19 mouse cellular contexts compared by ENCODE assay signal in genomic region chr2:177577998-177578397, GRCm38 (mm10). TPM values are rescaled to one million over a fixed set of nuclear protein-coding genes. Genes with fewer than 3 reads are reported as not detected.
DNase-seq lines count a peak whose midpoint lies in the region; TF ChIP-seq lines count a peak whose summit lies in the region.
"Not testable (repeated sequence)": the region's sequence is repeated elsewhere in the genome, so short reads cannot be mapped to it uniquely, and the experiment has no call there.
"Had no signal": no experiment of that assay in that cellular context is flagged by ENCODE, and none has a peak within 500 bp of the region (broad histone marks: within the 10 kb centered on the region; RNA-seq: fewer than 3 reads in every experiment).

Gm14406 (minus strand) TSS chr2:177578210.

- H3K27me3 ChIP-seq in CH12.LX (replicated peaks); ES-Bruce4 (ENCODE audit: control insufficient read depth, insufficient read depth, low read length, poor library complexity, severe bottlenecking): not testable (repeated sequence)

- not testable (repeated sequence) for H3K4me2 ChIP-seq in CH12.LX (ENCODE audit: insufficient read depth, low read depth, poor library complexity, severe bottlenecking)

- H3K36me3 ChIP-seq in CH12.LX (replicated peaks in 1 of 2; ENCODE audit: control insufficient read depth in 1 of 2, insufficient read depth in 1 of 2, low read length in 1 of 2); ES-Bruce4 (ENCODE audit: control insufficient read depth, insufficient read depth, low read length, poor library complexity, severe bottlenecking); ES-E14 (ENCODE audit: control insufficient read depth, insufficient read depth, low read length, poor library complexity, severe bottlenecking): not testable (repeated sequence)

- not testable (repeated sequence) for TF ChIP-seq RAD21 in CH12.LX (IDR thresholded peaks at IDR 0.05; ENCODE audit: low read depth, low read length)

- not testable (repeated sequence) for H3K27ac ChIP-seq in CH12.LX (ENCODE audit: insufficient read depth, low read depth); ES-Bruce4 (ENCODE audit: insufficient read depth, low read length); ES-E14 (ENCODE audit: insufficient read depth, low read depth, low read length, poor library complexity, severe bottlenecking)

- TF ChIP-seq EP300 in CH12.LX (IDR thresholded peaks at IDR 0.05; ENCODE audit: low read length); ES-Bruce4 (IDR thresholded peaks at IDR 0.05; ENCODE audit: insufficient read depth, low read depth, low read length): not testable (repeated sequence)

- dilution Hi-C loops in CH12.LX (cut with MboI; ENCODE audit: extremely low pct_ligation_motif_present, extremely low pct_unique_long_range_greater_than_20kb, low sequenced_read_pairs): not testable (repeated sequence)

- not testable (repeated sequence) for TF ChIP-seq CTCF in CH12.LX (conservative IDR thresholded peaks at IDR 0.05 in 1 of 2, IDR thresholded peaks at IDR 0.05 in 1 of 2; ENCODE audit: low read depth in 2 of 2, low read length in 2 of 2); ES-Bruce4 (IDR thresholded peaks at IDR 0.05; ENCODE audit: low read depth, low read length)

- not testable (repeated sequence) for H3K9me3 ChIP-seq in CH12.LX (replicated peaks; ENCODE audit: low read length); ES-Bruce4 (replicated peaks; ENCODE audit: control insufficient read depth, insufficient read depth, low read length, poor library complexity, severe bottlenecking); ES-E14 (ENCODE audit: control insufficient read depth, insufficient read depth, low read depth, low read length)

- H3K4me3 ChIP-seq in CH12.LX (replicated peaks in 1 of 3; ENCODE audit: low read depth in 2 of 3, low read length in 2 of 3, poor library complexity in 1 of 3): peak within 1 kb of the TSS in 1 of 3 experiments; percentile 48
- peak within 1 kb of the TSS; percentile 56 for H3K4me3 ChIP-seq in ES-Bruce4 (ENCODE audit: low read depth, low read length)
- H3K4me3 ChIP-seq in ES-E14 (ENCODE audit: insufficient read depth in 1 of 2, low read depth in 1 of 2, low read length in 2 of 2, poor library complexity in 1 of 2, severe bottlenecking in 1 of 2): peak within 1 kb of the TSS; percentile 48 to 53; a peak in 3 of 4 replicates

- H3K9ac ChIP-seq in CH12.LX (ENCODE audit: insufficient read depth, low read depth); ES-Bruce4 (ENCODE audit: low read depth, poor library complexity, severe bottlenecking): not testable (repeated sequence)
- H3K9ac ChIP-seq in ES-E14 (ENCODE audit: insufficient read depth, low read depth, low read length, poor library complexity, severe bottlenecking): 0 out of 2 replicates have a peak within 1 kb of the TSS, but pooled peaks have one; percentile 32

- peak; percentile 56 for DNase-seq in 3134 (ENCODE audit: extremely low read depth, insufficient read length, low spot score)
- peak; percentile 38 for DNase-seq in CH12.LX (ENCODE audit: extremely low read depth)
- peak; percentile 3 for DNase-seq in ES-E14 (ENCODE audit: low read depth, low spot score)
- DNase-seq in MN1 (ENCODE audit: low spot score): peak; percentile 0
- DNase-seq in WW6 (ENCODE audit: low read depth, low spot score): peak; percentile 1
- peak; percentile 67 for DNase-seq in heart, adult 11 months

- in situ Hi-C loops in CH12.LX (cut with MboI; ENCODE audit: low pct_ligation_motif_present, low pct_unique_long_range_greater_than_20kb, low sequenced_read_pairs); ES-E14 (cut with MboI; ENCODE audit: low sequenced_read_pairs in 2 of 2, unreplicated experiment in 2 of 2): not testable (repeated sequence)

- H3K4me1 ChIP-seq in CH12.LX (ENCODE audit: control insufficient read depth in 1 of 2, insufficient read depth in 2 of 2); ES-Bruce4 (ENCODE audit: control insufficient read depth, insufficient read depth, low read length); ES-E14 (ENCODE audit: control insufficient read depth in 2 of 2, insufficient read depth in 2 of 2, low read length in 2 of 2, poor library complexity in 1 of 2): not testable (repeated sequence)

- not testable (repeated sequence) for H3K79me2 ChIP-seq in CH12.LX (replicated peaks; ENCODE audit: control insufficient read depth, extremely low read depth, insufficient read depth, poor library complexity, severe bottlenecking)

- not testable (repeated sequence) for TF ChIP-seq POLR2A in CH12.LX (IDR thresholded peaks at IDR 0.05; ENCODE audit: low read depth, low read length); ES-Bruce4 (IDR thresholded peaks at IDR 0.05; ENCODE audit: insufficient read depth, low read length)

TF ChIP-seq in CH12.LX, 34 proteins besides CTCF, POLR2A, EP300 and RAD21:
- TF ChIP-seq HCFC1 (IDR thresholded peaks at IDR 0.05; ENCODE audit: low read depth, low read length) (0 out of 2 replicates have a peak, but pooled peaks have one; percentile 16), ELF1 (IDR thresholded peaks at IDR 0.05; ENCODE audit: low read depth, low read length) (peak; percentile 45)

RNA-seq across cellular contexts. Expression of gene Gm14406, which starts in this region (rescaled TPM):
- total RNA-seq in CH12.LX (2012; rRNA removed) (4.8 and 7.6 TPM in 2 replicates), CH12.LX (2014; rRNA removed) (11.2 and 17.9 TPM in 2 replicates), ES-E14 (2012; rRNA removed) (19.2 and 27.5 TPM in 2 replicates)
- polyA plus RNA-seq in CH12.LX (2012; ENCODE audit: insufficient read length, low read depth) (6.2 and 10.2 TPM in 2 replicates), ES-Bruce4 (2011; ENCODE audit: insufficient read depth, insufficient read length, low read depth, missing spikeins) (12.6 and 14.5 TPM in 2 replicates)
- total RNA-seq: adrenal gland, adult 18-20 months; adrenal gland, postnatal 14 days; forebrain, postnatal 0 days; gastrocnemius, adult 18-20 months had no signal
- polyA plus RNA-seq: activated CD4-positive, CD25-positive, alpha-beta regulatory T cell, adult 4 months; CD4-positive, CD25-positive, alpha-beta regulatory T cell, adult 4 months; embryonic facial prominence, embryonic 10.5 days; embryonic facial prominence, embryonic 12.5 days; embryonic facial prominence, embryonic 14.5 days; forebrain, embryonic 11.5 days; forebrain, embryonic 13.5 days; forebrain, embryonic 15.5 days; forebrain, postnatal 0 days had no signal

Comparison
In these comparisons a context has a peak if more than half of its experiments do, and no peak if none do; other contexts are left out.
1. DNase-seq: peak in every context shown above with its lines; median percentile 67 in heart, adult 11 months; 56 in 3134; 38 in CH12.LX; 3 in ES-E14; 1 in WW6; 0 in MN1.